Mouse (Mus musculus) adrenal gland, postnatal 10 days (tissue): ENCODE measurements at regions not wholly inside any gene's neighbourhood (a gene's known extent, or its start where the extent isn't known, plus 50 kb on each side); places are given as distances from the start of the nearest gene placed in this dataset.

Experiments used
- DNase-seq: peaks from one replicate; pipeline ENCODE4 v3.0.0; 2021; ENCODE audit warnings: mixed read lengths

GRCm38 (mm10) chr5:64022633-64023323, 54.1 kb upstream of the Rell1 start:
- DNase-seq, result peak; percentile 25

GRCm38 (mm10) chr5:64023324-64023650, 54.6 kb upstream of the Rell1 start:
- DNase-seq, result no peak

- no peak for DNase-seq
Observed at GRCm38 (mm10) chr5:64024420-64024819, 55.7 kb upstream of the Rell1 start.

GRCm38 (mm10) chr5:64027733-64028132, 59.0 kb upstream of the Rell1 start:
- no peak for DNase-seq

GRCm38 (mm10) chr5:64029622-64030145, 61.0 kb upstream of the Rell1 start:
- DNase-seq, result no peak

GRCm38 (mm10) chr5:64030281-64030960, 61.7 kb upstream of the Rell1 start:
- no peak for DNase-seq

GRCm38 (mm10) chr5:64038394-64038793, 54.4 kb upstream of the Pgm2 start:
- DNase-seq, result no peak

GRCm38 (mm10) chr5:64040676-64041075, 52.1 kb upstream of the Pgm2 start:
- DNase-seq, result no peak
